Mouse (Mus musculus): Measurements from ENCODE around the gene Carmil1. TPM values are rescaled to one million over a fixed set of nuclear protein-coding genes. Genes with fewer than 3 reads are reported as not detected.

Carmil1 gene
- polyA plus RNA-seq, 1 experiment from 2014 or later = 39.9 TPM

- Histone ChIP-seq H3K36me3 (no peaks in the 10 kb centered on the region), H3K27me3 (replicated peaks) (0 out of 2 replicates have a peak, but pooled peaks cover 4% of the 10 kb centered on the region), H3K4me1 (no peaks in the 10 kb centered on the region), H3K9ac (replicated peaks) (no peak overlapping the region), H3K4me3 (replicated peaks) (no peak overlapping the region), H3K27ac (replicated peaks) (no peak overlapping the region), H3K4me2 (no peak overlapping the region), H3K9me3 (replicated peaks) (no peaks in the 10 kb centered on the region)
- 95% methylated on average over 2 of the region's 2 CpGs for WGBS
- no peak for ATAC-seq (ENCODE audit: low FRiP score)
Observed at GRCm38 (mm10) chr13:23998826-23999225, 281.8 kb downstream of the Carmil1 start.

GRCm38 (mm10) chr13:23994756-23995155 lies 285.8 kb downstream of the Carmil1 start:
- Histone ChIP-seq H3K4me1 (peaks cover 12% of the 10 kb centered on the region), H3K9ac (replicated peaks) (no peak overlapping the region), H3K27me3 (replicated peaks) (peaks cover 17% of the 10 kb centered on the region), H3K4me2 (no peak overlapping the region), H3K9me3 (replicated peaks) (no peaks in the 10 kb centered on the region), H3K36me3 (no peaks in the 10 kb centered on the region), H3K4me3 (replicated peaks) (no peak overlapping the region), H3K27ac (replicated peaks) (no peak overlapping the region)
- no peak for ATAC-seq (ENCODE audit: low FRiP score)
- WGBS = 46% methylated on average over 3 of the region's 3 CpGs

- no peak overlapping the region for H3K9ac ChIP-seq (replicated peaks)
- no peaks in the 10 kb centered on the region for H3K9me3 ChIP-seq (replicated peaks)
- peaks cover 17% of the 10 kb centered on the region for H3K27me3 ChIP-seq (replicated peaks)
- no peak overlapping the region for H3K27ac ChIP-seq (replicated peaks)
- no peak overlapping the region for H3K4me3 ChIP-seq (replicated peaks)
- H3K4me2 ChIP-seq = no peak overlapping the region
- H3K36me3 ChIP-seq = no peaks in the 10 kb centered on the region
- H3K4me1 ChIP-seq = peaks cover 12% of the 10 kb centered on the region
- ATAC-seq (ENCODE audit: low FRiP score) = no peak
- WGBS = 20% methylated on average over 9 of the region's 9 CpGs
Observed at GRCm38 (mm10) chr13:23994024-23994423, 286.6 kb downstream of the Carmil1 start.

GRCm38 (mm10) chr13:23990928-23991327 lies 289.7 kb downstream of the Carmil1 start, which contains the start of gene Scgn:
Scgn (minus strand) TSS chr13:23991214.
- peak within 1 kb of the TSS; percentile 70 for H3K4me2 ChIP-seq
- no peak within 1 kb of the TSS for H3K27ac ChIP-seq (replicated peaks)
- H3K36me3 ChIP-seq = no peaks in the 10 kb centered on the region
- H3K9ac ChIP-seq (replicated peaks) = peak within 1 kb of the TSS; percentile 23; the same call in 1 of the 2 replicates
- H3K4me3 ChIP-seq (replicated peaks) = peak within 1 kb of the TSS; percentile 36
- peaks cover 14% of the 10 kb centered on the region for H3K27me3 ChIP-seq (replicated peaks)
- H3K4me1 ChIP-seq = peaks cover 12% of the 10 kb centered on the region
- peak; percentile 24; the same call in 1 of the 2 replicates for ATAC-seq (ENCODE audit: low FRiP score)
- WGBS = under 1% methylated on average over 20 of the region's 20 CpGs
- no peaks in the 10 kb centered on the region for H3K9me3 ChIP-seq (replicated peaks)

- no peak overlapping the region for H3K27ac ChIP-seq (replicated peaks)
- no peaks in the 10 kb centered on the region for H3K9me3 ChIP-seq (replicated peaks)
- no peak for ATAC-seq (ENCODE audit: low FRiP score)
- H3K4me3 ChIP-seq (replicated peaks) = peak overlapping the region; percentile 36; the same call in 1 of the 2 replicates
- no peaks in the 10 kb centered on the region for H3K36me3 ChIP-seq
- whole genome bisulfite sequencing = 26% methylated on average over 5 of the region's 5 CpGs
- H3K27me3 ChIP-seq (replicated peaks) = peaks cover 14% of the 10 kb centered on the region
- H3K9ac ChIP-seq (replicated peaks) = peak overlapping the region; percentile 23; the same call in 1 of the 2 replicates
- H3K4me2 ChIP-seq = peak overlapping the region; percentile 70
- peaks cover 12% of the 10 kb centered on the region for H3K4me1 ChIP-seq
Observed at GRCm38 (mm10) chr13:23990451-23990850, 290.1 kb downstream of the Carmil1 start.

GRCm38 (mm10) chr13:23985130-23985529 lies 295.5 kb downstream of the Carmil1 start:
- Histone ChIP-seq H3K4me3 (replicated peaks) (no peak overlapping the region), H3K9ac (replicated peaks) (no peak overlapping the region), H3K9me3 (replicated peaks) (no peaks in the 10 kb centered on the region), H3K27me3 (replicated peaks) (no peaks in the 10 kb centered on the region), H3K36me3 (no peaks in the 10 kb centered on the region), H3K27ac (replicated peaks) (no peak overlapping the region), H3K4me2 (no peak overlapping the region), H3K4me1 (no peaks in the 10 kb centered on the region)
- no peak for ATAC-seq (ENCODE audit: low FRiP score)
- WGBS = 35% methylated on average over 3 of the region's 3 CpGs

- 72% methylated on average over 5 of the region's 5 CpGs for WGBS
- H3K4me3 ChIP-seq (replicated peaks) = no peak overlapping the region
- no peak overlapping the region for H3K27ac ChIP-seq (replicated peaks)
- no peaks in the 10 kb centered on the region for H3K4me1 ChIP-seq
- H3K27me3 ChIP-seq (replicated peaks) = no peaks in the 10 kb centered on the region
- H3K4me2 ChIP-seq = no peak overlapping the region
- no peak overlapping the region for H3K9ac ChIP-seq (replicated peaks)
- no peak for ATAC-seq (ENCODE audit: low FRiP score)
- no peaks in the 10 kb centered on the region for H3K36me3 ChIP-seq
- H3K9me3 ChIP-seq (replicated peaks) = no peaks in the 10 kb centered on the region
Observed at GRCm38 (mm10) chr13:23972271-23972670, 308.3 kb downstream of the Carmil1 start.

- Histone ChIP-seq H3K9me3 (replicated peaks) (no peaks in the 10 kb centered on the region), H3K4me2 (no peak overlapping the region), H3K4me1 (no peaks in the 10 kb centered on the region), H3K4me3 (replicated peaks) (no peak overlapping the region), H3K9ac (replicated peaks) (no peak overlapping the region), H3K27ac (replicated peaks) (no peak overlapping the region), H3K36me3 (no peaks in the 10 kb centered on the region), H3K27me3 (replicated peaks) (no peaks in the 10 kb centered on the region)
- 51% methylated on average over 2 of the region's 2 CpGs for WGBS
- no peak for ATAC-seq (ENCODE audit: low FRiP score)
Observed at GRCm38 (mm10) chr13:23971870-23972269, 308.7 kb downstream of the Carmil1 start.

- no peak for ATAC-seq (ENCODE audit: low FRiP score)
- Histone ChIP-seq H3K4me3 (replicated peaks) (no peak overlapping the region), H3K9me3 (replicated peaks) (no peaks in the 10 kb centered on the region), H3K4me1 (no peaks in the 10 kb centered on the region), H3K9ac (replicated peaks) (no peak overlapping the region), H3K27me3 (replicated peaks) (no peaks in the 10 kb centered on the region), H3K4me2 (no peak overlapping the region), H3K27ac (replicated peaks) (no peak overlapping the region), H3K36me3 (no peaks in the 10 kb centered on the region)
- 91% methylated on average over 2 of the region's 2 CpGs for WGBS
Observed at GRCm38 (mm10) chr13:23964909-23965308, 315.7 kb downstream of the Carmil1 start.

Other genes with a start within 250 kb of the Carmil1 start
- gene Cmah, start 46.6 kb upstream of the Carmil1 start, polyA plus RNA-seq (2015; fragmentation: Nextera tagmentation; extraction: Ambion mirVana) = 0.22 and 1.7 TPM in 2 replicates